Mouse (Mus musculus): ENCODE results near the gene Fam104a.

DNA sequence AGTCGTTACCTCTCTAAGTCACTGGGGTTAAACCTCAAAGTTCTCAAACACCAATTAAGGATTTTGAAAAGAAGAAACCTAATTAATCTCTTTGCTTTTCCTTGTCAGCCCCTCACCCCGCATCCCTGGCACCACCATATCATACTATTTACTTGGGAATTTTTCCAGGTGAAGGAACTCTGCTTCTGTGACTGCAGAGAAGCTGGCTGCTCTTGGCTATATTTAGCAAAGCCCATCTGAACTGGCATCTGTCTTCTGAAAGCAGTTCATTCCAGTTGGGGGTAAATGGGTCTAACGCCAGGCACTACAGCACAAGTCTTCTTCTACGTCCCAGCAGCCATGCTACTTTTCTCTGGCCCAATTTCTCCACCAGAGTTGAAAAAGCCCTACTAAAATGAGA lies 10.3 kb downstream of the Fam104a start:
- TF ChIP-seq POLR2A (IDR thresholded peaks at IDR 0.05; ENCODE audit: insufficient read depth, low read length) (no peak), EP300 (IDR thresholded peaks at IDR 0.05; ENCODE audit: insufficient read depth, low read depth, low read length) (no peak), CTCF (IDR thresholded peaks at IDR 0.05; ENCODE audit: low read depth, low read length) (no peak)
